Mouse (Mus musculus) erythroid progenitor cell, adult 5-6 weeks (primary cell): Measurements from ENCODE around the gene Tedc2. TPM values are rescaled to one million over a fixed set of nuclear protein-coding genes. Genes with fewer than 3 reads are reported as not detected.

ENCODE experiments used
- total RNA-seq, 2 experiments: library from RNA; stranded (forward) in 1 of 2; stranded (reverse) in 1 of 2; fragments of 150-400 nt in 1 of 2; fragments of 186-747, 209-891 nt in 1 of 2; gene quantifications; 2 replicates each; pipeline versions ENCODE4 v1.2.3 to v1.2.4; 2015 to 2017; ENCODE audit warnings: low replicate concordance in 2 of 2

Tedc2 gene
- total RNA-seq, 2 experiments from 2014 or later = 13.8 to 16.2 TPM

Other genes with a start within 250 kb of the Tedc2 start
- 0.84 TPM in 1 of 2 replicates, not detected in the other for gene Prss30, start 240.3 kb downstream of the Tedc2 start, total RNA-seq (2015; ENCODE audit: low replicate concordance)
- gene Prss30, start 240.3 kb downstream of the Tedc2 start, total RNA-seq (2017; ENCODE audit: low replicate concordance) = not detected in 2 replicates
- not detected in 2 replicates for gene Prss22, start 222.8 kb downstream of the Tedc2 start, total RNA-seq (2015; ENCODE audit: low replicate concordance)
- gene Prss22, start 222.8 kb downstream of the Tedc2 start, total RNA-seq (2017; ENCODE audit: low replicate concordance) = not detected in 2 replicates
- not detected in 2 replicates for gene Prss27, start 182.7 kb downstream of the Tedc2 start, total RNA-seq (2015; ENCODE audit: low replicate concordance)
- gene Prss27, start 182.7 kb downstream of the Tedc2 start, total RNA-seq (2017; ENCODE audit: low replicate concordance) = not detected in 2 replicates
- gene Kctd5, start 147.4 kb downstream of the Tedc2 start, total RNA-seq (2015; ENCODE audit: low replicate concordance) = 4.3 and 5.0 TPM in 2 replicates
- 8.0 and 10.7 TPM in 2 replicates for gene Kctd5, start 147.4 kb downstream of the Tedc2 start, total RNA-seq (2017; ENCODE audit: low replicate concordance)
- gene Pdpk1, start 69.9 kb downstream of the Tedc2 start, total RNA-seq (2015; ENCODE audit: low replicate concordance) = 83.6 and 88.0 TPM in 2 replicates
- 74.5 and 76.8 TPM in 2 replicates for gene Pdpk1, start 69.9 kb downstream of the Tedc2 start, total RNA-seq (2017; ENCODE audit: low replicate concordance)
- 10.5 and 20.5 TPM in 2 replicates for gene Amdhd2, start 57.1 kb downstream of the Tedc2 start, total RNA-seq (2015; ENCODE audit: low replicate concordance)
- gene Amdhd2, start 57.1 kb downstream of the Tedc2 start, total RNA-seq (2017; ENCODE audit: low replicate concordance) = 9.8 and 10.7 TPM in 2 replicates
- 231 and 265 TPM in 2 replicates for gene Atp6v0c, start 51.1 kb downstream of the Tedc2 start, total RNA-seq (2015; ENCODE audit: low replicate concordance)
- gene Atp6v0c, start 51.1 kb downstream of the Tedc2 start, total RNA-seq (2017; ENCODE audit: low replicate concordance) = 83.8 and 103 TPM in 2 replicates
- 3.4 and 5.8 TPM in 2 replicates for gene Tbc1d24, start 15.3 kb downstream of the Tedc2 start, total RNA-seq (2015; ENCODE audit: low replicate concordance)
- gene Tbc1d24, start 15.3 kb downstream of the Tedc2 start, total RNA-seq (2017; ENCODE audit: low replicate concordance) = 2.6 and 2.7 TPM in 2 replicates
- gene Ntn3, start 11.3 kb downstream of the Tedc2 start, total RNA-seq (2015; ENCODE audit: low replicate concordance) = not detected in 2 replicates
- gene Ntn3, start 11.3 kb downstream of the Tedc2 start, total RNA-seq (2017; ENCODE audit: low replicate concordance) = not detected in 2 replicates
- gene Ccnf, start 30.6 kb upstream of the Tedc2 start, total RNA-seq (2015; ENCODE audit: low replicate concordance) = 217 and 252 TPM in 2 replicates
- gene Ccnf, start 30.6 kb upstream of the Tedc2 start, total RNA-seq (2017; ENCODE audit: low replicate concordance) = 391 and 426 TPM in 2 replicates
- not detected in 2 replicates for gene Abca17, start 130.2 kb upstream of the Tedc2 start, total RNA-seq (2015; ENCODE audit: low replicate concordance)
- gene Abca17, start 130.2 kb upstream of the Tedc2 start, total RNA-seq (2017; ENCODE audit: low replicate concordance) = not detected in 2 replicates
- 38.9 and 43.2 TPM in 2 replicates for gene Abca3, start 131.1 kb upstream of the Tedc2 start, total RNA-seq (2015; ENCODE audit: low replicate concordance)
- gene Abca3, start 131.1 kb upstream of the Tedc2 start, total RNA-seq (2017; ENCODE audit: low replicate concordance) = 45.6 and 46.2 TPM in 2 replicates
- 78.6 and 100 TPM in 2 replicates for gene Rnps1, start 193.7 kb upstream of the Tedc2 start, total RNA-seq (2015; ENCODE audit: low replicate concordance)
- 62.5 and 72.1 TPM in 2 replicates for gene Rnps1, start 193.7 kb upstream of the Tedc2 start, total RNA-seq (2017; ENCODE audit: low replicate concordance)
- gene Eci1, start 205.8 kb upstream of the Tedc2 start, total RNA-seq (2015; ENCODE audit: low replicate concordance) = 4.3 and 16.8 TPM in 2 replicates
- gene Eci1, start 205.8 kb upstream of the Tedc2 start, total RNA-seq (2017; ENCODE audit: low replicate concordance) = 6.2 TPM in 1 of 2 replicates, not detected in the other
- gene Dnase1l2, start 222.3 kb upstream of the Tedc2 start, total RNA-seq (2015; ENCODE audit: low replicate concordance) = 4.6 and 9.0 TPM in 2 replicates
- gene Dnase1l2, start 222.3 kb upstream of the Tedc2 start, total RNA-seq (2017; ENCODE audit: low replicate concordance) = 1.2 and 4.0 TPM in 2 replicates
- gene E4f1, start 249.5 kb upstream of the Tedc2 start, total RNA-seq (2015; ENCODE audit: low replicate concordance) = 34.8 and 64.5 TPM in 2 replicates
- 24.8 and 28.7 TPM in 2 replicates for gene E4f1, start 249.5 kb upstream of the Tedc2 start, total RNA-seq (2017; ENCODE audit: low replicate concordance)
- gene Pgp, start 249.5 kb upstream of the Tedc2 start, total RNA-seq (2015; ENCODE audit: low replicate concordance) = 28.1 and 48.6 TPM in 2 replicates
- 35.8 and 43.4 TPM in 2 replicates for gene Pgp, start 249.5 kb upstream of the Tedc2 start, total RNA-seq (2017; ENCODE audit: low replicate concordance)